8 mouse cellular contexts compared by ENCODE assay signal in the genomic region with DNA sequence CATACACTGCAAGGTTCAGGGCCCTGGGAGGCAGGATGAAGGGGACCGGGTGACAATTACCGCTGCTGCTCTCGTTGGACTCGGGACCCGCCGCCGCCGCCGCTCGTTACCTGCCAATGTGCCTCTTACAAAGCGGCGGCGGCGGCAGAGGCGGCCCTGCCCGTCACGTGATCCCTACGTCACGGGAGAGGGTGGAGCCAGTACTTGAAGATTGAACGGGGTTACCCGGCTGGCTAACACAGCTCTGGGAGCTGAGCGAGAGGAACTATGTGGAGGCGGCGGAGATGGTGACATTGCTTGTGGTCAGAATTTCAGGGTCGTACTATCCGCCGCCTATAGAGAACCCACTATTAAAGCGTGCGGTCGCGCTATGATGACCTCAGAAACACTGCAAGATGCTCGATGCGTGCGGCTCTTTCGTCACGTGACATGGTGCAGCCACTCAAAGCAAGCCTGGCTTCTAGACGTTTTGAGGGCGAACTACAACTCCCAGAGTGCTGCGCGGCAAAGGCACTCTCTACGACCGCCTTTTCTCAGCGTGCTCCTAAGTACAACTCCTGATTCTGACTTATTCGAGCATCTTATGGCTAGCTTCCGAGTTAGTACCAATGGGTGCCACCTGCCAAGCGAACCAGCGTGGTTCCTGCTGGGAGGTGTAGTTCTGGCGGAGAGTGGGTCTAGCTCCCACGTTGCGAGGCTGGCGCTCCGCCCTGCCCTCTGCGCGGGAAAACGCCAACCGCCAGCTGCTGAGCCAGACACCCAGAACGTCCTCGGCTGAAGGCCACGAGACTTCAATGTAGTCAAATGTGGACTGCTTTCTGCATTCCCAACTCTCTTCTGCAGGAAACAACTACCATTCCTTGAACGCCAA. TPM values are rescaled to one million over a fixed set of nuclear protein-coding genes. Genes with fewer than 3 reads are reported as not detected.
DNase-seq lines count a peak whose midpoint lies in the region; ATAC-seq lines count a peak whose summit lies in the region.

Ubap2 (minus strand) TSS at position 165 of the 871 bp plus-strand sequence.

- peak; percentile 94 for DNase-seq in WW6 (ENCODE audit: low read depth, low spot score)
- peak; percentile 89 to 94 for DNase-seq in cerebellum, postnatal 4 days (ENCODE audit: low spot score in 2 of 2)
- DNase-seq in gastrocnemius, adult 18-20 months (ENCODE audit: low spot score) = peak; percentile 97
- peak; percentile 97 to 98 for DNase-seq in left cerebral cortex, adult 18-20 months (ENCODE audit: low spot score in 2 of 2)
- DNase-seq in right cerebral cortex, adult 18-20 months = peak; percentile 99
- DNase-seq in urinary bladder, postnatal 10 days (ENCODE audit: low spot score) = peak; percentile 85

- H3K9me3 ChIP-seq in hindbrain, embryonic 16.5 days (ENCODE audit: control insufficient read depth, low read length) = no peaks in the 10 kb centered on the region

- H3K27ac ChIP-seq in hindbrain, embryonic 16.5 days (ENCODE audit: low read depth, low read length) = peak within 1 kb of the TSS; percentile 95
- peak within 1 kb of the TSS; percentile 73 for H3K27ac ChIP-seq in macrophage

- no peaks in the 10 kb centered on the region for H3K27me3 ChIP-seq in hindbrain, embryonic 16.5 days (replicated peaks; ENCODE audit: control insufficient read depth, insufficient read depth, low read length)

- under 1% methylated on average over 60 of the region's 60 CpGs for WGBS in hindbrain, embryonic 16.5 days
- WGBS in macrophage (ENCODE audit: missing documents) = under 1% methylated on average over 60 of the region's 60 CpGs

- peak within 1 kb of the TSS; percentile 66 for H3K4me3 ChIP-seq in hindbrain, embryonic 16.5 days (ENCODE audit: low read length)
- H3K4me3 ChIP-seq in macrophage (ENCODE audit: inconsistent target) = peak within 1 kb of the TSS; percentile 93

- H3K36me3 ChIP-seq in hindbrain, embryonic 16.5 days (ENCODE audit: control insufficient read depth, insufficient read depth, low read length) = peaks cover 2% of the 10 kb centered on the region; the same call in 1 of the 2 replicates
- H3K36me3 ChIP-seq in macrophage (ENCODE audit: inconsistent target) = no peaks in the 10 kb centered on the region

- peak within 1 kb of the TSS; percentile 94 for H3K4me2 ChIP-seq in hindbrain, embryonic 16.5 days (ENCODE audit: low read length)

- peaks cover 47% of the 10 kb centered on the region for H3K79me2 ChIP-seq in macrophage (ENCODE audit: inconsistent target)

- peak within 1 kb of the TSS; percentile 83 for H3K9ac ChIP-seq in hindbrain, embryonic 16.5 days (ENCODE audit: low read depth, low read length)

- peaks cover 27% of the 10 kb centered on the region for H3K4me1 ChIP-seq in hindbrain, embryonic 16.5 days (ENCODE audit: control insufficient read depth, insufficient read depth, low read depth, low read length)

- peak; percentile 98 for ATAC-seq in hindbrain, embryonic 16.5 days

RNA-seq across cellular contexts. Expression of gene Ubap2, which starts in this region (rescaled TPM):
- total RNA-seq in gastrocnemius, adult 18-20 months (2021) = 10 to 100 TPM; 87.1 to 89.5 TPM
- polyA plus RNA-seq in hindbrain, embryonic 16.5 days (2015; fragmentation: Nextera tagmentation; extraction: Ambion mirVana) = 50.1 and 60.2 TPM in 2 replicates
- total RNA-seq in left cerebral cortex, adult 18-20 months (2021) = 10 to 100 TPM; 38.4 to 41.9 TPM
- 10 to 100 TPM; 20.1 to 57.7 (median 31.3) TPM for total RNA-seq in macrophage (2018; cell fraction: chromatin; rRNA removed)
- total RNA-seq in macrophage (2018; cell fraction: cytosol; rRNA removed) = 10 to 100 TPM; 22.0 to 30.5 (median 26.3) TPM
- 10 to 100 TPM; 16.2 to 39.3 (median 24.3) TPM for total RNA-seq in macrophage (2018; cell fraction: nucleus; rRNA removed)
- polyA plus RNA-seq in macrophage (2018) = 22.7 to 69.9 TPM (median 33.5 TPM) in 3 replicates

Comparison
In these comparisons a context has a peak if more than half of its experiments do, and no peak if none do; other contexts are left out.
1. Peak in every context shown above with its lines: DNase-seq, ATAC-seq, H3K4me3 ChIP-seq and H3K27ac ChIP-seq.